9 mouse cellular contexts compared by ENCODE assay signal in the genomic region with DNA sequence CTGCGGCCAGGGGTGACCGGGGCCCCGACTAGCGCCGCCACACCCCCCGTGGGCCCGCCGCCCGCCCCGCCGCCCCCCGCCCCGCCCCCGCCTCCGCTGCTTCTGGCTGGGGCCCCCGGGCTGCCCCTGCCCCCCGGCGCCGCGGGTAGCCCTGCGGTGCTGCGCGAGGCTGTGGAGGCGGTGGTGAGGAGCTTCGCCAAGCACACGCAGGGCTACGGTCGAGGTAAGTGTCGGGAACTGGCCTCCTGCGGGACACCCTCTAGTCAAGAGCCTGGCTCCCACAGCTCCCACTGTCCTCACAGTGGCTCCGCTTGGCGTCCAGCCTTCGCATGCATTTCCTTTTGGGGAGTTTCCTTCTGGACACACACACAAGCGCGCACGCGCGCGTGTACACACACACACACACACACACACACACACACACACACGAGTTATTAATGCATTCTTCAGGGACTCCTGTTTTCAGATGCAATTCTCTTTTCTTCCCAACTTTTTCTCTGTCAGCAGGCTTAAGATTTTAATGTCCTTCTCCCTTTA. TPM values are rescaled to one million over a fixed set of nuclear protein-coding genes. Genes with fewer than 3 reads are reported as not detected.
A peak's percentile ranks its signal among the peaks of the same experiment; 100 is the strongest.
DNase-seq lines count a peak whose midpoint lies in the region; ATAC-seq lines count a peak whose summit lies in the region.
"Had no signal": no experiment of that assay in that cellular context is flagged by ENCODE, and none has a peak within 500 bp of the region (broad histone marks: within the 10 kb centered on the region; RNA-seq: fewer than 3 reads in every experiment).

No protein-coding gene starts in this region.

- H3K9me3 ChIP-seq in hindbrain, embryonic 12.5 days (replicated peaks) = no peaks in the 10 kb centered on the region
- no peaks in the 10 kb centered on the region for H3K9me3 ChIP-seq in stomach, embryonic 15.5 days

- WGBS in hindbrain, embryonic 12.5 days = 1% methylated on average over 34 of the region's 40 CpGs
- under 1% methylated on average over 26 of the region's 40 CpGs for WGBS in stomach, embryonic 15.5 days

- H3K4me3 ChIP-seq in brown adipose tissue, adult 24 weeks (ENCODE audit: insufficient read depth, low read depth, low read length) = peak overlapping the region; percentile 67
- peak overlapping the region; percentile 94 for H3K4me3 ChIP-seq in hindbrain, embryonic 12.5 days
- peak overlapping the region; percentile 67 for H3K4me3 ChIP-seq in stomach, embryonic 15.5 days (replicated peaks)

- peaks cover 7% of the 10 kb centered on the region; the same call in 1 of the 2 replicates for H3K36me3 ChIP-seq in hindbrain, embryonic 12.5 days
- no peaks in the 10 kb centered on the region for H3K36me3 ChIP-seq in stomach, embryonic 15.5 days

- peak overlapping the region; percentile 97 for H3K9ac ChIP-seq in hindbrain, embryonic 12.5 days
- H3K9ac ChIP-seq in stomach, embryonic 15.5 days = peak overlapping the region; percentile 59

- H3K27ac ChIP-seq in brown adipose tissue, adult 24 weeks (replicated peaks; ENCODE audit: low read depth, low read length) = peak overlapping the region; percentile 70
- peak overlapping the region; percentile 98 for H3K27ac ChIP-seq in hindbrain, embryonic 12.5 days
- H3K27ac ChIP-seq in stomach, embryonic 15.5 days = peak overlapping the region; percentile 96

- peak overlapping the region; percentile 75 for H3K4me2 ChIP-seq in hindbrain, embryonic 12.5 days (replicated peaks)
- H3K4me2 ChIP-seq in stomach, embryonic 15.5 days = peak overlapping the region; percentile 73

- H3K4me1 ChIP-seq in brown adipose tissue, adult 24 weeks (ENCODE audit: control insufficient read depth, insufficient read depth, insufficient read length, low read length) = no peaks in the 10 kb centered on the region; the same call in 1 of the 2 replicates
- H3K4me1 ChIP-seq in hindbrain, embryonic 12.5 days = peaks cover 65% of the 10 kb centered on the region
- peaks cover 24% of the 10 kb centered on the region for H3K4me1 ChIP-seq in stomach, embryonic 15.5 days

- ATAC-seq in CD4-positive, CD25-positive, alpha-beta regulatory T cell, adult 4 months = no peak
- peak; percentile 74 for ATAC-seq in hindbrain, embryonic 12.5 days (ENCODE audit: low FRiP score)
- ATAC-seq in stomach, embryonic 15.5 days (ENCODE audit: insufficient read depth, low FRiP score, low read depth) = peak; percentile 51; the same call in 1 of the 2 replicates

- DNase-seq in CD4-positive, CD25-positive, alpha-beta regulatory T cell, adult 2 months (ENCODE audit: low read depth, low spot score) = peak; percentile 57
- peak; percentile 46 for DNase-seq in forelimb bud, embryonic 11.5 days (ENCODE audit: low read depth, low spot score)
- peak; percentile 43 to 61 for DNase-seq in left cerebral cortex, adult 8-10 months (ENCODE audit: low spot score in 2 of 2)
- peak; percentile 61 for DNase-seq in mesoderm, embryonic 11.5 days (ENCODE audit: low read depth, low spot score)

- H3K27me3 ChIP-seq in hindbrain, embryonic 12.5 days = peaks cover 16% of the 10 kb centered on the region
- 0 out of 2 replicates have a peak, but pooled peaks cover 10% of the 10 kb centered on the region for H3K27me3 ChIP-seq in stomach, embryonic 15.5 days (replicated peaks)

RNA-seq across cellular contexts. Expression of a gene that starts 0.4 kb away (rescaled TPM):
- polyA plus RNA-seq in CD4-positive, CD25-positive, alpha-beta regulatory T cell, adult 4 months (2017; shearing (Covaris generic)) = under 1 TPM; 0.41 to 0.77 TPM
- polyA plus RNA-seq in brown adipose tissue, adult 24 weeks (2012; ENCODE audit: insufficient read depth, insufficient read length, missing spikeins) = 10.0 and 11.0 TPM in 2 replicates
- polyA plus RNA-seq in hindbrain, embryonic 12.5 days (2016; fragmentation: Nextera tagmentation; extraction: Ambion mirVana) = 6.6 and 7.3 TPM in 2 replicates
- 10 to 100 TPM; 20.3 to 22.9 (median 21.9) TPM for total RNA-seq in left cerebral cortex, adult 8-10 months (2022)
- polyA plus RNA-seq in stomach, embryonic 15.5 days (2015; fragmentation: Nextera tagmentation; extraction: Ambion mirVana) = 6.4 and 6.9 TPM in 2 replicates

RNA-seq across cellular contexts. Expression of a gene that starts 4.9 kb away (rescaled TPM):
- polyA plus RNA-seq in CD4-positive, CD25-positive, alpha-beta regulatory T cell, adult 4 months (2017; shearing (Covaris generic)) = not detected
- polyA plus RNA-seq in brown adipose tissue, adult 24 weeks (2012; ENCODE audit: insufficient read depth, insufficient read length, missing spikeins) = not detected in 2 replicates
- polyA plus RNA-seq in hindbrain, embryonic 12.5 days (2016; fragmentation: Nextera tagmentation; extraction: Ambion mirVana) = 4.6 and 5.1 TPM in 2 replicates
- 10 to 100 TPM; 60.4 to 65.0 (median 61.0) TPM for total RNA-seq in left cerebral cortex, adult 8-10 months (2022)
- polyA plus RNA-seq in stomach, embryonic 15.5 days (2015; fragmentation: Nextera tagmentation; extraction: Ambion mirVana) = 2.2 and 2.5 TPM in 2 replicates

RNA-seq across cellular contexts. Expression of a gene that starts 7.3 kb away (rescaled TPM):
- polyA plus RNA-seq in CD4-positive, CD25-positive, alpha-beta regulatory T cell, adult 4 months (2017; shearing (Covaris generic)) = 10 to 100 TPM; 40.6 to 51.4 TPM
- 39.0 and 72.4 TPM in 2 replicates for polyA plus RNA-seq in brown adipose tissue, adult 24 weeks (2012; ENCODE audit: insufficient read depth, insufficient read length, missing spikeins)
- polyA plus RNA-seq in hindbrain, embryonic 12.5 days (2016; fragmentation: Nextera tagmentation; extraction: Ambion mirVana) = 40.0 and 42.3 TPM in 2 replicates
- total RNA-seq in left cerebral cortex, adult 8-10 months (2022) = 10 to 100 TPM; 22.8 to 26.6 (median 24.3) TPM
- 35.3 and 37.3 TPM in 2 replicates for polyA plus RNA-seq in stomach, embryonic 15.5 days (2015; fragmentation: Nextera tagmentation; extraction: Ambion mirVana)

RNA-seq across cellular contexts. Expression of a gene that starts 24.5 kb away (rescaled TPM):
- 1 to 10 TPM; 1.5 to 2.0 TPM for polyA plus RNA-seq in CD4-positive, CD25-positive, alpha-beta regulatory T cell, adult 4 months (2017; shearing (Covaris generic))
- polyA plus RNA-seq in brown adipose tissue, adult 24 weeks (2012; ENCODE audit: insufficient read depth, insufficient read length, missing spikeins) = not detected in 2 replicates
- polyA plus RNA-seq in hindbrain, embryonic 12.5 days (2016; fragmentation: Nextera tagmentation; extraction: Ambion mirVana) = 1.3 and 1.7 TPM in 2 replicates
- not detected for total RNA-seq in left cerebral cortex, adult 8-10 months (2022)
- 1.6 and 1.8 TPM in 2 replicates for polyA plus RNA-seq in stomach, embryonic 15.5 days (2015; fragmentation: Nextera tagmentation; extraction: Ambion mirVana)
- total RNA-seq: left cerebral cortex, postnatal 25 days had no signal

RNA-seq across cellular contexts. Expression of a gene that starts 28.4 kb away (rescaled TPM):
- polyA plus RNA-seq in CD4-positive, CD25-positive, alpha-beta regulatory T cell, adult 4 months (2017; shearing (Covaris generic)) = 100 to 1,000 TPM; 102 to 135 TPM
- 78.8 and 110 TPM in 2 replicates for polyA plus RNA-seq in brown adipose tissue, adult 24 weeks (2012; ENCODE audit: insufficient read depth, insufficient read length, missing spikeins)
- polyA plus RNA-seq in hindbrain, embryonic 12.5 days (2016; fragmentation: Nextera tagmentation; extraction: Ambion mirVana) = 142 and 152 TPM in 2 replicates
- total RNA-seq in left cerebral cortex, adult 8-10 months (2022) = 10 to 100 TPM; 41.8 to 56.2 (median 46.5) TPM
- polyA plus RNA-seq in stomach, embryonic 15.5 days (2015; fragmentation: Nextera tagmentation; extraction: Ambion mirVana) = 113 and 128 TPM in 2 replicates
